In genomic region chr10:74973026-74973425, GRCm38 (mm10) we compare ENCODE assay signal across 32 mouse cellular contexts. TPM values are rescaled to one million over a fixed set of nuclear protein-coding genes. Genes with fewer than 3 reads are reported as not detected.
DNase-seq lines count a peak whose midpoint lies in the region; ATAC-seq and TF ChIP-seq lines count a peak whose summit lies in the region.
"Had no signal": no experiment of that assay in that cellular context is flagged by ENCODE, and none has a peak within 500 bp of the region (broad histone marks: within the 10 kb centered on the region; RNA-seq: fewer than 3 reads in every experiment).

No protein-coding gene starts in this region.

- TF ChIP-seq EP300 in stomach, postnatal 0 days (optimal IDR thresholded peaks at IDR 0.05), result no peak

- no peak; the same call in 1 of the 2 replicates for TF ChIP-seq CTCF in forebrain, postnatal 0 days (IDR thresholded peaks at IDR 0.05; ENCODE audit: low read depth)
- peak; percentile 16; the same call in 1 of the 2 replicates for TF ChIP-seq CTCF in stomach, postnatal 0 days (IDR thresholded peaks at IDR 0.05; ENCODE audit: low read depth)

- WGBS in forebrain, postnatal 0 days, result 62% methylated on average over 6 of the region's 6 CpGs
- 71% methylated on average over 6 of the region's 6 CpGs for WGBS in forebrain, embryonic 15.5 days
- WGBS in stomach, postnatal 0 days, result 72% methylated on average over 6 of the region's 6 CpGs

- H3K36me3 ChIP-seq in forebrain, postnatal 0 days (ENCODE audit: insufficient read depth), result peaks cover 8% of the 10 kb centered on the region; the same call in 1 of the 2 replicates
- no peaks in the 10 kb centered on the region; the same call in 1 of the 2 replicates for H3K36me3 ChIP-seq in forebrain, embryonic 15.5 days
- peaks cover 87% of the 10 kb centered on the region for H3K36me3 ChIP-seq in megakaryocyte, embryonic 14.5 days (replicated peaks; ENCODE audit: low read length)
- no peaks in the 10 kb centered on the region for H3K36me3 ChIP-seq in stomach, postnatal 0 days (ENCODE audit: control insufficient read depth, insufficient read depth, low read length)
- H3K36me3 ChIP-seq: liver, embryonic 12.5 days; midbrain, embryonic 10.5 days had no signal

- no peak overlapping the region for H3K4me2 ChIP-seq in forebrain, postnatal 0 days (ENCODE audit: low read depth)
- H3K4me2 ChIP-seq in forebrain, embryonic 15.5 days (replicated peaks), result no peak overlapping the region
- H3K4me2 ChIP-seq in stomach, postnatal 0 days (replicated peaks; ENCODE audit: low read depth), result no peak overlapping the region
- H3K4me2 ChIP-seq: liver, embryonic 12.5 days had no signal

- H3K9me3 ChIP-seq in forebrain, postnatal 0 days (ENCODE audit: low read length), result no peaks in the 10 kb centered on the region
- H3K9me3 ChIP-seq in forebrain, embryonic 15.5 days, result no peaks in the 10 kb centered on the region
- no peaks in the 10 kb centered on the region for H3K9me3 ChIP-seq in megakaryocyte, embryonic 14.5 days
- H3K9me3 ChIP-seq in stomach, postnatal 0 days (ENCODE audit: control insufficient read depth, low read length), result no peaks in the 10 kb centered on the region
- H3K9me3 ChIP-seq: liver, embryonic 12.5 days; midbrain, embryonic 10.5 days had no signal

- peaks cover 10% of the 10 kb centered on the region for H3K4me1 ChIP-seq in forebrain, postnatal 0 days (ENCODE audit: insufficient read depth)
- H3K4me1 ChIP-seq in forebrain, embryonic 15.5 days, result peaks cover 9% of the 10 kb centered on the region
- peaks cover 100% of the 10 kb centered on the region for H3K4me1 ChIP-seq in megakaryocyte, embryonic 14.5 days
- no peaks in the 10 kb centered on the region for H3K4me1 ChIP-seq in stomach, postnatal 0 days (replicated peaks; ENCODE audit: control insufficient read depth, insufficient read depth)

- peak; percentile 38 for ATAC-seq in forebrain, postnatal 0 days
- no peak for ATAC-seq in forebrain, embryonic 15.5 days (replicated peaks)
- no peak for ATAC-seq in megakaryocyte, adult 5-6 weeks (ENCODE audit: poor library complexity, severe bottlenecking)
- ATAC-seq in stomach, postnatal 0 days (ENCODE audit: low FRiP score, low TSS enrichment), result no peak
- ATAC-seq in granulocyte monocyte progenitor cell, adult 5-6 weeks (replicated peaks; ENCODE audit: poor library complexity, severe bottlenecking), result no peak
- ATAC-seq: CD4-positive, CD25-positive, alpha-beta regulatory T cell, adult 4 months; intestine, embryonic 16.5 days; liver, embryonic 12.5 days; liver, postnatal 0 days; lung, postnatal 0 days; midbrain, embryonic 16.5 days; Patski had no signal

- H3K27ac ChIP-seq in forebrain, postnatal 0 days (ENCODE audit: low read depth, low read length), result no peak overlapping the region
- no peak overlapping the region for H3K27ac ChIP-seq in forebrain, embryonic 15.5 days (replicated peaks)
- H3K27ac ChIP-seq in stomach, postnatal 0 days (replicated peaks), result no peak overlapping the region
- H3K27ac ChIP-seq: liver, embryonic 12.5 days; macrophage; midbrain, embryonic 10.5 days had no signal

- H3K4me3 ChIP-seq in forebrain, postnatal 0 days (ENCODE audit: low read depth, low read length), result no peak overlapping the region
- H3K4me3 ChIP-seq in forebrain, embryonic 15.5 days, result no peak overlapping the region
- peak overlapping the region; percentile 24 for H3K4me3 ChIP-seq in megakaryocyte, embryonic 14.5 days (replicated peaks)
- no peak overlapping the region for H3K4me3 ChIP-seq in stomach, postnatal 0 days (ENCODE audit: low read depth, low read length)
- H3K4me3 ChIP-seq: liver, embryonic 12.5 days; midbrain, embryonic 10.5 days; myocyte had no signal

- no peaks in the 10 kb centered on the region for H3K27me3 ChIP-seq in forebrain, postnatal 0 days (ENCODE audit: insufficient read depth, low read length)
- no peaks in the 10 kb centered on the region for H3K27me3 ChIP-seq in forebrain, embryonic 15.5 days
- no peaks in the 10 kb centered on the region for H3K27me3 ChIP-seq in megakaryocyte, embryonic 14.5 days (replicated peaks)
- no peaks in the 10 kb centered on the region for H3K27me3 ChIP-seq in stomach, postnatal 0 days (ENCODE audit: control insufficient read depth, insufficient read depth, low read length)
- H3K27me3 ChIP-seq: Patski had no signal

- no peak for DNase-seq in forebrain, postnatal 0 days
- peak; percentile 34 for DNase-seq in ES-CJ7 (ENCODE audit: low read depth, low spot score)
- DNase-seq in stomach, postnatal 0 days (ENCODE audit: low spot score), result no peak
- DNase-seq: adrenal gland, postnatal 25 days; cerebellum, adult 18-20 months; gastrocnemius, postnatal 10 days; heart, postnatal 14 days; kidney, adult 9 months; kidney, postnatal 10 days; left cerebral cortex, postnatal 4 days; liver, postnatal 0 days; right cerebral cortex, postnatal 14 days; thymus, postnatal 14 days had no signal

- no peak overlapping the region for H3K9ac ChIP-seq in forebrain, postnatal 0 days
- H3K9ac ChIP-seq in forebrain, embryonic 15.5 days (replicated peaks), result no peak overlapping the region
- no peak overlapping the region for H3K9ac ChIP-seq in stomach, postnatal 0 days (ENCODE audit: low read length)
- H3K9ac ChIP-seq: liver, embryonic 12.5 days; liver, postnatal 0 days had no signal

RNA-seq across cellular contexts. Expression of gene Gnaz, which starts 6.0 kb away (rescaled TPM):
- total RNA-seq in forebrain, postnatal 0 days (2014; rRNA removed), result 127 and 140 TPM in 2 replicates
- 76.7 and 106 TPM in 2 replicates for polyA plus RNA-seq in forebrain, postnatal 0 days (2015; fragmentation: Nextera tagmentation; extraction: Ambion mirVana)
- 40.9 and 44.9 TPM in 2 replicates for polyA plus RNA-seq in forebrain, embryonic 15.5 days (2015; fragmentation: Nextera tagmentation; extraction: Ambion mirVana)
- 224 and 350 TPM in 2 replicates for polyA plus RNA-seq in megakaryocyte, embryonic 14.5 days (2012; ENCODE audit: insufficient read depth, low replicate concordance)
- 0.11 TPM in 1 of 2 replicates, not detected in the other for total RNA-seq in megakaryocyte, adult 5-6 weeks (2015)
- 0.18 TPM in 1 of 2 replicates, not detected in the other for total RNA-seq in megakaryocyte, adult 5-6 weeks (2017)
- polyA plus RNA-seq in stomach, postnatal 0 days (2015; fragmentation: Nextera tagmentation; extraction: Ambion mirVana), result 3.4 and 3.9 TPM in 2 replicates
- 0.19 TPM in 2 replicates for total RNA-seq in granulocyte monocyte progenitor cell, adult 5-6 weeks (2014; fragmentation: Nextera tagmentation)
- total RNA-seq in granulocyte monocyte progenitor cell, adult 5-6 weeks (2017), result 0.30 TPM in 1 of 2 replicates, not detected in the other
- total RNA-seq: MEL had no signal
- polyA plus RNA-seq: CD4-positive, CD25-positive, alpha-beta regulatory T cell, adult 4 months had no signal

RNA-seq across cellular contexts. Expression of gene Rsph14, which starts 59.4 kb away (rescaled TPM):
- total RNA-seq in forebrain, postnatal 0 days (2014; rRNA removed), result 0.23 and 0.24 TPM in 2 replicates
- 0.90 and 1.1 TPM in 2 replicates for polyA plus RNA-seq in forebrain, postnatal 0 days (2015; fragmentation: Nextera tagmentation; extraction: Ambion mirVana)
- polyA plus RNA-seq in forebrain, embryonic 15.5 days (2015; fragmentation: Nextera tagmentation; extraction: Ambion mirVana), result 0.23 and 0.76 TPM in 2 replicates
- not detected in 2 replicates for polyA plus RNA-seq in megakaryocyte, embryonic 14.5 days (2012; ENCODE audit: insufficient read depth, low replicate concordance)
- total RNA-seq in megakaryocyte, adult 5-6 weeks (2015), result not detected in 2 replicates
- not detected in 2 replicates for total RNA-seq in megakaryocyte, adult 5-6 weeks (2017)
- not detected in 2 replicates for polyA plus RNA-seq in stomach, postnatal 0 days (2015; fragmentation: Nextera tagmentation; extraction: Ambion mirVana)
- total RNA-seq in granulocyte monocyte progenitor cell, adult 5-6 weeks (2014; fragmentation: Nextera tagmentation), result not detected in 2 replicates
- not detected in 2 replicates for total RNA-seq in granulocyte monocyte progenitor cell, adult 5-6 weeks (2017)
- total RNA-seq: gastrocnemius, postnatal 10 days; heart, postnatal 14 days; MEL had no signal
- polyA plus RNA-seq: CD4-positive, CD25-positive, alpha-beta regulatory T cell, adult 4 months; heart, embryonic 14.5 days; intestine, embryonic 16.5 days; limb, embryonic 14.5 days; liver, postnatal 0 days; macrophage; midbrain, embryonic 10.5 days; myocyte; Patski; small intestine, adult 2 months; stomach, embryonic 14.5 days; urinary bladder, adult 2 months had no signal
